Mouse (Mus musculus): ENCODE measurements around the gene Tmbim1. TPM values are rescaled to one million over a fixed set of nuclear protein-coding genes. Genes with fewer than 3 reads are reported as not detected.
A peak's percentile ranks its signal among the peaks of the same experiment; 100 is the strongest.

Gene Tmbim1
- polyA plus RNA-seq, 2 experiments = 41.7 to 48.0 TPM

DNA sequence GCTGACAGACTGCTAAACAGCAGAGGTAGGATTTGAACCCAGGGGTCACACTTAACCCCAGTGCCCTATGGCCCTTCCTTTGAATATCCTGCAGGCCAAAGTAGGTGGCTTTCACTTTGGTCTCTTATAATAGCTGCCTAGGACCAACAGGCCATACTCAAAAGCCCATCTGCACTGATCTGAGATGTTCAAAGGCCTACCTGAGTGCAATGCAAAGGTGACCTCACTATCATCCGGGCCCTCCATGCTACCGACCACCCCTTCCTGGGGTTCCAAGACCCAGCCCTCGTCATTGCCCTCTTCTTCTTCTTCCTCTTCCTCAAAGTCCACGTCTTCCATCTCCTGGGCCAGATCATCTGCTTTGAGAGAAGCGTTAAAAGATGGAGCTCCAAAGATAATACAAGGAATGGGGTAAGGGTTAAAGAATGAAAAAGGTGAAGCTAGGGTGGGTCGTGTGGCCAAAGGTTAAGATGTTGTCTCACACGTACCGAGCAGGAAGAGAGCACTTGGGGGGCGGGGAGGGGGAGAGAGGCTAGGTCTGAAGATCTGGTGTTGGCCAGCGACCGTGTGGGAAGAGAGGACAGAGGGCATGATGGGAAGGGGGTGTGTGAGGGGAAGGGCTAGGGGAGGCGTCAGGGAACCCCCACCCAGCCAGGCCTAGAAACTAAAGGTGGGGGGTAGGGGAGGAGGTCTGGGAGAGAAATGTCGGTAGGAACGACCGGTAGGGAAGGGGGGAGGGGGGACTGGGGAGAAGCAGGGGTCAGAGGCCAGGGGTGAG lies 21.5 kb downstream of the Tmbim1 start:
- Histone ChIP-seq H3K27me3 (ENCODE audit: control insufficient read depth, insufficient read depth, low read length) (no peaks in the 10 kb centered on the region), H3K27ac (replicated peaks; ENCODE audit: low read depth, low read length) (peak overlapping the region; percentile 79; the same call in 1 of the 2 replicates), H3K36me3 (ENCODE audit: control insufficient read depth, insufficient read depth, low read length) (peaks cover 48% of the 10 kb centered on the region), H3K9ac (ENCODE audit: low read depth, low read length, severe bottlenecking) (peak overlapping the region; percentile 86), H3K4me3 (replicated peaks; ENCODE audit: low read length) (peak overlapping the region; percentile 88), H3K4me1 (ENCODE audit: control insufficient read depth, insufficient read depth, low read length) (peaks cover 9% of the 10 kb centered on the region), H3K9me3 (ENCODE audit: control insufficient read depth, low read length) (no peaks in the 10 kb centered on the region), H3K4me2 (replicated peaks; ENCODE audit: low read depth, low read length, severe bottlenecking) (peak overlapping the region; percentile 78)
- peak; percentile 67 for ATAC-seq (ENCODE audit: low FRiP score, low read depth)
- DNase-seq (ENCODE audit: low spot score) = peak; percentile 64
- 13% methylated on average over 15 of the region's 15 CpGs for WGBS
- no peak for TF ChIP-seq POLR2A (IDR thresholded peaks at IDR 0.05; ENCODE audit: borderline replicate concordance, extremely low read depth, insufficient read depth, insufficient read length)

DNA sequence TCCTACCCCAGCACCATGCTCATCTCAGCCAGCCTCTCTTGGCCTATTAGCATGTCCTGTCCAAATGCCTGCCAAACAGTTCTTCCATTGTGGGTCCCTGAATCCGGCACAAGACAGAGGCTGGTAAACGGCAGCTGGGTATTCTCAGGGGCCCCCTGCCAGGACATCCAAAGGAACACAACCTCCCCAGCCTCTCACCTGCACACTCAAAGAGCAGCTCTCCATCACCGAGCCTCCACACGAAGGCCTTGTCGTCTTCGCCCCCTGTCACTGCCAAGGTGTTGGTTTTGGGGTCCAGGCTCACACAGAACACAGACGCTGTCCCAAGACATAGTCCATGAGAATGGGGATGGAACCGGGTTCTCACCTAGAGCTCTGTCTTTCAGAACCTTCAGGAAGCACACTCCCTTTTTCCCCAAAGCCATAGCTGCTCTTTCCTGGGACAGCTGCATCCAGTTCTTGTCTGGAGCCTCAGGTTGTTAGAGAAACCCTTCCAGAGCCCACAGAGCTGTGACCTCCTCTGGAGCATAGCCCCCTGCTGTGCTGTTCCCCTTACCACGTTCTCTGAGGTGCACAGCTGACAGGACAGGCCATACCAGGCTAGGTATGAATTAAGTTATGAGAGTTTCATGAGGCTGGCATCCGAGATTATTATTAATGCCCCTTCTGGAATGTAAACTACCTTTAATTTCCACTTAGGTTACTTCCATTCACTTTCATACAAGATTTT lies 22.4 kb downstream of the Tmbim1 start:
- Histone ChIP-seq H3K4me2 (replicated peaks; ENCODE audit: low read depth, low read length, severe bottlenecking) (no peak overlapping the region), H3K27ac (replicated peaks; ENCODE audit: low read depth, low read length) (no peak overlapping the region), H3K36me3 (ENCODE audit: control insufficient read depth, insufficient read depth, low read length) (peaks cover 43% of the 10 kb centered on the region), H3K4me1 (ENCODE audit: control insufficient read depth, insufficient read depth, low read length) (peaks cover 9% of the 10 kb centered on the region), H3K9ac (ENCODE audit: low read depth, low read length, severe bottlenecking) (0 out of 2 replicates have a peak overlapping the region, but pooled peaks have one; percentile 4), H3K4me3 (replicated peaks; ENCODE audit: low read length) (no peak overlapping the region), H3K9me3 (ENCODE audit: control insufficient read depth, low read length) (no peaks in the 10 kb centered on the region), H3K27me3 (ENCODE audit: control insufficient read depth, insufficient read depth, low read length) (no peaks in the 10 kb centered on the region)
- ATAC-seq (ENCODE audit: low FRiP score, low read depth) = no peak
- WGBS = 93% methylated on average over 10 of the region's 10 CpGs
- TF ChIP-seq POLR2A (IDR thresholded peaks at IDR 0.05; ENCODE audit: borderline replicate concordance, extremely low read depth, insufficient read depth, insufficient read length) = no peak
- DNase-seq (ENCODE audit: low spot score) = no peak

GRCm38 (mm10) chr1:74281886-74282285 lies 23.5 kb downstream of the Tmbim1 start:
- TF ChIP-seq POLR2A (IDR thresholded peaks at IDR 0.05; ENCODE audit: borderline replicate concordance, extremely low read depth, insufficient read depth, insufficient read length) = no peak
- no peak for DNase-seq (ENCODE audit: low spot score)
- peaks cover 9% of the 10 kb centered on the region for H3K4me1 ChIP-seq (ENCODE audit: control insufficient read depth, insufficient read depth, low read length)
- H3K4me3 ChIP-seq (replicated peaks; ENCODE audit: low read length) = no peak overlapping the region
- 97% methylated on average over 8 of the region's 8 CpGs for WGBS
- H3K9ac ChIP-seq (ENCODE audit: low read depth, low read length, severe bottlenecking) = no peak overlapping the region
- H3K9me3 ChIP-seq (ENCODE audit: control insufficient read depth, low read length) = no peaks in the 10 kb centered on the region
- H3K27me3 ChIP-seq (ENCODE audit: control insufficient read depth, insufficient read depth, low read length) = no peaks in the 10 kb centered on the region
- peaks cover 43% of the 10 kb centered on the region for H3K36me3 ChIP-seq (ENCODE audit: control insufficient read depth, insufficient read depth, low read length)
- no peak overlapping the region for H3K27ac ChIP-seq (replicated peaks; ENCODE audit: low read depth, low read length)
- ATAC-seq (ENCODE audit: low FRiP score, low read depth) = no peak
- H3K4me2 ChIP-seq (replicated peaks; ENCODE audit: low read depth, low read length, severe bottlenecking) = no peak overlapping the region

GRCm38 (mm10) chr1:74281372-74281771 lies 24.1 kb downstream of the Tmbim1 start:
- no peak for TF ChIP-seq POLR2A (IDR thresholded peaks at IDR 0.05; ENCODE audit: borderline replicate concordance, extremely low read depth, insufficient read depth, insufficient read length)
- 100% methylated on average over 1 of the region's 2 CpGs for WGBS
- Histone ChIP-seq H3K27ac (replicated peaks; ENCODE audit: low read depth, low read length) (no peak overlapping the region), H3K4me2 (replicated peaks; ENCODE audit: low read depth, low read length, severe bottlenecking) (no peak overlapping the region), H3K9me3 (ENCODE audit: control insufficient read depth, low read length) (no peaks in the 10 kb centered on the region), H3K4me3 (replicated peaks; ENCODE audit: low read length) (no peak overlapping the region), H3K36me3 (ENCODE audit: control insufficient read depth, insufficient read depth, low read length) (peaks cover 43% of the 10 kb centered on the region), H3K4me1 (ENCODE audit: control insufficient read depth, insufficient read depth, low read length) (peaks cover 9% of the 10 kb centered on the region), H3K27me3 (ENCODE audit: control insufficient read depth, insufficient read depth, low read length) (no peaks in the 10 kb centered on the region), H3K9ac (ENCODE audit: low read depth, low read length, severe bottlenecking) (no peak overlapping the region)
- no peak for ATAC-seq (ENCODE audit: low FRiP score, low read depth)
- DNase-seq (ENCODE audit: low spot score) = no peak

GRCm38 (mm10) chr1:74280591-74281325 lies 24.7 kb downstream of the Tmbim1 start:
- WGBS = 95% methylated on average over 14 of the region's 14 CpGs
- no peak for TF ChIP-seq POLR2A (IDR thresholded peaks at IDR 0.05; ENCODE audit: borderline replicate concordance, extremely low read depth, insufficient read depth, insufficient read length)
- H3K9ac ChIP-seq (ENCODE audit: low read depth, low read length, severe bottlenecking) = no peak overlapping the region

More at GRCm38 (mm10) chr1:74280591-74281325, 24.7 kb downstream of the Tmbim1 start:
- no peak for DNase-seq (ENCODE audit: low spot score)
- no peak for ATAC-seq (ENCODE audit: low FRiP score, low read depth)
- H3K36me3 ChIP-seq (ENCODE audit: control insufficient read depth, insufficient read depth, low read length) = peaks cover 43% of the 10 kb centered on the region
- H3K4me1 ChIP-seq (ENCODE audit: control insufficient read depth, insufficient read depth, low read length) = peaks cover 6% of the 10 kb centered on the region
- no peak overlapping the region for H3K4me3 ChIP-seq (replicated peaks; ENCODE audit: low read length)
- H3K27ac ChIP-seq (replicated peaks; ENCODE audit: low read depth, low read length) = no peak overlapping the region
- no peak overlapping the region for H3K4me2 ChIP-seq (replicated peaks; ENCODE audit: low read depth, low read length, severe bottlenecking)
- H3K27me3 ChIP-seq (ENCODE audit: control insufficient read depth, insufficient read depth, low read length) = no peaks in the 10 kb centered on the region
- H3K9me3 ChIP-seq (ENCODE audit: control insufficient read depth, low read length) = no peaks in the 10 kb centered on the region
